Mouse (Mus musculus) NIH3T3 (cell line): ENCODE measurements around the gene Bdh2.

Experiments
- DNase-seq: peaks from one replicate; pipeline ENCODE4 v3.0.0-alpha.2; 2012; ENCODE audit warnings: low read depth

Gene Bdh2

DNA sequence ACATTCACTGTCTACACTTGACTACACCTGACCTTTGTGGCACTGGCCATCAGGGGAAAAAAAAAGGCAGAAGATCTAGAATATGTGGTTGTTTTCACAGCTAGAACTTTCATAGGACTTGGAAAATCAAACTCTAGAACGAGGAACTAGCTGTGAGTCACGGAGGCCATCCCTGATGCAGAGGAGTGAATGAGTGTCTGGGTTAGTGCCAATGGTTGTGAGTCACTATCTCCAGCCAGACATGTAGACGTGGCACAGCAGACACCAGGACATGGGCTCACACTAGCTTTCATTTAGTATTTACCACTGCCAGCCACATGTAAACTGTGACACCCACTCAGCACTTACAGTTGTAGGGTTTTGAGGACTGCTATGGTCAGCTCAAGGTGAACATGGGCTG lies 17.5 kb downstream of the Bdh2 start:
- DNase-seq, result peak; percentile 94

DNA sequence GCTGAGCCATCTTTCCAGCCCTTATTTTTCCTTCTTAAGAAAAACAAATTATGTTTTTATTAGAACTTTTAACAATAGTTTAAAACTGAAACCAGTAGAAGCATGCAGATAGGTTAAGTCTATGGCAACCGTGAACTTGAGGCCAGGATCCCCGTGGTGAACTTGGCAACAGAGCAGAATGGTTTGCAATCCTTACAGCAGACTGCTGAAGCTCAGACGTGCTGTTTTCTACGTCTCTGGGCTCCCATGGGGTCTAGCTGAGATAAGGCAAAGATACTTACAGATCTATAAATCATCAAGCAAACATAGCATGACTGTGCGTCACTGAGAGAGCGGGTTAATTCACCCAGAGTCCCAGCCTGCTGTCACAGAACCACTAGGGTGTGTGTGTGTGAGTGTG lies 19.1 kb downstream of the Bdh2 start:
- DNase-seq, result peak; percentile 76

DNA sequence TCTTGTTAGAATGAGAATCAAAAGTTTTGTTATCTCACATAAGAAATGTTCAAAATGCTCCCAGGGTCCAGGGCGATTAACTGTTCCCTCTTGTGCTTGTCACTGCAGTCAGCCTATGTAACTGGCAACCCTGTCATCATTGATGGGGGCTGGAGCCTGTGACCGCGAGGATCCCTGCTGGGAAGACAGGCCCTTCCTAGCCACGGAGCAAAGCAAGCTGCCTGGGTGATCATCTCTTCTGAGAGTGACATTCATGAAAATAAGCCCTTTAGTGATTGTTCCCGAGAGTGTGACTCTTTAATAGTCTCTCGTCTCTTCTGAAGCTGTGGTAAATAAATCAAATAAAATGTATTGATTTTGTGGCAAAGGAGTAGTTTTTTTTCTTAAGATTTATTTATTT lies 23.0 kb downstream of the Bdh2 start:
- no peak for DNase-seq

DNA sequence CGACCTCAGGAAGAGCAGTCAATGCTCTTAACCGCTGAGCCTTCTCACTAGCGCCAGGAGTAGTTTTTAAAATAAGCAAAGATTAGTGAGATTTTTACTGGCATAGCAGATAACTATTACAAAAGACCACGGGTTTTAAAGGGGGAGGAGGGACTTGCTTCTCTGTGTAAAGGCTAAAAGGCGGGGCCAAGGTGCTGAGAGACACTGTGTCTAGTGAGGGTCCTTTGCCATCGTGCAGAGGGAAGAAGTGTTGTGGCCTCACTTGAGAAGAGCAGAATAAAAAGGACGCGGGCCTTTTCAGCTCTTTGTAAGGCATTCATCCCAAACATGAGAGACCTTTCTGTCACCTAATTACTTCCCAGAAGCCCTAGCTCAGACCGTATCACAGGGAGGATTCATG lies 23.5 kb downstream of the Bdh2 start:
- DNase-seq, result no peak

DNA sequence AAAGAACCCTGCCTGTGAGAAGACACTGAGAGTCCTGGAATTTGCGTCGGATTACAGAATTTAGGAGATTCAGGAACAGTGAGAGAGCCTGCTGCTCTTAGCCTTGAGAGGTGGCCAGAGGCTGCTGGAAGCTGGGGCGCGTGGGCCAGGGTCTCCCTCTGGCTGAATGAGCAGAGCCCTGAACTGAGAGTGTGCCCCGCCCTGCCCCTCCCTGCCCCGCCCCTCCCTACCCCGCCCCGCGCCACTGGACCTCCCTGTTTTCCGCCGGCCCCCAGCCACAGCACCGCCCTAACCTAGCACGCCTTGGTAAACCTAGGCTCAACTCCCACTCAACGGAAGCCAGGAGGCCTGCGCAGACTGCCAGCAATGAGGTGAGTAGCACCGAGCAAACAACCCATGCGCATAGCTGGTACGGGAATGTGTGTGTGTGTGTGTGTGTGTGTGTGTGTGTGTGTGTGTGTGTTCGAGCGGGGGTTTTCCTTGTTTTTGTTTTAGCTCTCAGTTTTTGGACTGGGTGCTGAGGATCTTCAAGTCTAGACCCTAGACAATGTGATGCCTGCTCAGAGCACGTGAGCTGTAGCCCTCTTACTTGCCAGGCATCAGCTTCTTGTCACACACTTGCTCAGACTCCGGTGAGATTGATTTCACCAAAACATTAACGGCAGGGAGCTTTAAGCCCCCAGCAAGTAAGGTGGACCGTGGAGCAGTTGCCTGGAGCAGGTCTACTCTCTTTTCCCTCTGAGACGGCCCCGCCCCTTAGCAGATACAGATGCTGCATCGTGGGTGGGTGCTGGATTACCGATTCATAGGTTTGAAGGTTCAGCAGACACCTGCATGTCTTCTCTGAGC lies 26.6 kb downstream of the Bdh2 start, which contains the start of gene Slc9b2:
Gene Slc9b2, plus strand, starts transcription at position 290 of the 849 bp plus-strand sequence.
- DNase-seq, result no peak

DNA sequence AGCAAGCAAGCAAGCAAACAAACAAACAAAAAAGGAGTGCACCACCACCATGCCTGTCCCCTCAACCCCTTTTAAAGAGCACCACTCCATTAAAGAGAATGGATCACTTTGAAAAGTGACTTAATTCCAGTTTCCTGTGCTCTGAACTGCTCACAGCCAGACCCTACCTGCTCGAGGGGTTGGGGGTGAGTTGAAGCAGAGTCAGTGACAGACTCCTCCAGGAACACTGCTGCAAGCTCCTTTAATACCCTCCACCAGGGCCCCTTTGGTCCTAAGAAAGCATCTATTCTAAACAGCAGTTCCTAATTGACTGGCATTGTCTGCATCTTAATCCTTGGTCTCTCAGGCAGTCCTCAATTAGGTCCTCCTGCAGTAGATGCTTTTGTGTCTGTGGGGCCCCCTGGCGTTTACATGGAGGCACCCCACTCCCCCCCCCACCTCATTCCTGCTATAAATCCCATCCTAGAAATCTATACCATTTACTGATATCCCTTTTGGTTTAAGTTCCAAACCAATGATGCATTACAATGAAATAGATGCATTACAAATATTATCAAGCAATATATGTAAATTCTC lies 32.0 kb downstream of the Bdh2 start:
- DNase-seq, result peak; percentile 17

GRCm38 (mm10) chr3:135313727-135314126 lies 32.7 kb downstream of the Bdh2 start:
- DNase-seq, result no peak

GRCm38 (mm10) chr3:135314811-135315210 lies 33.8 kb downstream of the Bdh2 start:
- DNase-seq, result no peak

- DNase-seq, result no peak
Measured at GRCm38 (mm10) chr3:135315720-135316425, 34.9 kb downstream of the Bdh2 start.

DNA sequence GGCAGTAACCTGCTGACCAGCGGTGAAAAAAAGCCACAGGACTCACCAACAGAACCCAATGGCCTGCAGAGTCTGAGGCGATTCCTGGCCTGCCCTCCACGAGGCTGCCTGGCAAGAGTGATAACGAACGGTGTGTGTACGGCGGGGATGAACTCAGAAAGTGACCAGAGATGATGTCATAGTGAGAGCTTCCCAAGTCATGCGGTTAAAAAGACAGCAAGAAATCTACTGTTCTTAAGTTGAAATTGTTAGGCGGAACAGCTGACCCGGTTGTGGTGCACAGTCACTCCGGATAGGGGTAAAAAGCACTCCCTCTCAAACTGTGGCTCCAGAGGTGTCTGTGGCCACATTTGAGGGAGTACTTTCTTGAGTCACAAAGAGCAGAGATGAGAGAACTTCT lies 37.3 kb downstream of the Bdh2 start:
- no peak for DNase-seq

- DNase-seq, result no peak
Measured at GRCm38 (mm10) chr3:135324354-135324753, 43.3 kb downstream of the Bdh2 start.

DNA sequence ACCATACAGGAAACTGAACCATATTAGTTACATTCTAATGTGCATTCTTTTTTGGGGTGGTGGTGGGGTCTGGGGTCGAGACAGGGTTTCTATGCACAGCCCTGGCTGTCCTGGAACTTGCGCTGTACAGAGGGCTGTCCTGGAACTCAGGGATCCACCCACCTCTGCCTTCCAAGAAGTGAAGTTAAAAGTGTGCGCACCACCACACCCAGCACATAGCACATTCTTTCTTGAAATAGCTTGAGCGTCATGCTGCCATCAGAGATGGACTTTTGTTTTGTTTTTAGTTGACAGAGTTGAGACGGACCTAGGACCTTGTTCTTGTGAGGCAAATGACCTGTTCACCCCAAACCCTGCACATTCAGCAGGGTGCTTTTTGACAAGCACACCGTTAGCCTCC lies 46.2 kb downstream of the Bdh2 start:
- DNase-seq, result no peak

GRCm38 (mm10) chr3:135327601-135328000 lies 46.6 kb downstream of the Bdh2 start:
- peak; percentile 46 for DNase-seq

- DNase-seq, result peak; percentile 72
Measured at GRCm38 (mm10) chr3:135328560-135328959, 47.5 kb downstream of the Bdh2 start.

DNA sequence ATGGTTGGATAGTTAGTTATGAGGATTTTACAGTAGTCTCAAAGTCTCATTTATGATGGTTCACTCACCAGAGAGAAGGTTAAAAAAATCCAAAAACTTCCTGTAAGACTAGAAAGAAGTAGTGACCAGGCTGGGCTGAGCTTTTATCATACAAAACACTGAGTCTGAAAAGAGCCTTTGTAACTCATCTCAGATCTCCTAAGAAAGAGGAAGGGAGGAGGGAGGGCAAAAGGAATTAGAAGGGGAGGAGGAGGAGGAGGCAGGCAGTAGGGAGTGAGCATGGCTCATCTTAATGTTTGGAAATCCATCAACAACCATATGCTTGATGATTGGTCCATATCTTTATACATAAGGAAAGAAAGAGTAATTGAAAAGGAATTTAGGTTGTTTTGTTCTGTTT lies 51.7 kb downstream of the Bdh2 start:
- peak; percentile 8 for DNase-seq

DNA sequence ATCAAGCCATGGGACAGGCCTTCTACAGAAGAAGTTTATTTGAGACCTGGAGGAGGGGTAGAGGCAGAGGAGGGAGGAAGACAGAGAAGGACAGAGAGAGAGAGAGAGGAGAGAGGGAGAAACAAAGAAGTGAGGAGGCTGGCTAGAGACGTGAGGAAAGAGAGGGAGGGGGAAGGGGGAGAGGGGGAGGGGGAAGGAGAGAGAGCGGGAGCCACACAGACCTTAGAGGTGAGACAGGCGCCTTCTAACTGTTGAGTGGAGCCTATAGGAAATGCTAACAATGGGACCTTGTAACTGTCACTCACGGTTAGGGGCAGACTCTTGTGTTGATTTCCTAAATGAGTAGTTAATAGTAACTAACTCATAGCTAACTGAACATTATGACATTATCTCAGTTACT lies 52.7 kb downstream of the Bdh2 start:
- no peak for DNase-seq

DNA sequence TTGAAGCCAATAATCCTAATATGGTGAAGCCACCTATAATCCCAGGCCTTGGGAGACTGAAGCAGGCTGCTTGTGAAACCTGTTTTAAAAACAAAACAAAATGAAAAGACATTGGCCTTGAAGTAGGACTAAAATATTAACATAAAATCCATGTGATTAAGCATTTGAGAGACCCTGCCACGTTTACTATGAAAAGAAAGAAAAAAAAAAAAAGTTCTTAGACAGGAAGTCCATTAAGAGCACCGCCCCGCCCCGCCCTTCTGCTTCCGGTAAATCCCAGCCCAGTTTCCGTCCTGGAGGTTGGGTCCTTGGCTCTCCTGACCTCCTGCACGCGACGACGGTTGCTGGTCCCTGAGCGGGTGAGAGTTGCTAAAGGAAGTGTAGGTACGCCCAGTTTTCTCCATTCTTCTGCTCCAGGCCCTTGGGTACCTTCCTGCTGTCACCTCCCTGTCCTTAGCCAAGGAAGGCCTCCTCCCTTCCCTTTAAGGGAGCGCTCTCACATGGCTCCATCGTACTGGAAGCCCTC lies 66.8 kb downstream of the Bdh2 start, which contains the start of gene Slc9b1:
Gene Slc9b1, plus strand, starts transcription at position 291 of the 526 bp plus-strand sequence.
- DNase-seq, result no peak

DNA sequence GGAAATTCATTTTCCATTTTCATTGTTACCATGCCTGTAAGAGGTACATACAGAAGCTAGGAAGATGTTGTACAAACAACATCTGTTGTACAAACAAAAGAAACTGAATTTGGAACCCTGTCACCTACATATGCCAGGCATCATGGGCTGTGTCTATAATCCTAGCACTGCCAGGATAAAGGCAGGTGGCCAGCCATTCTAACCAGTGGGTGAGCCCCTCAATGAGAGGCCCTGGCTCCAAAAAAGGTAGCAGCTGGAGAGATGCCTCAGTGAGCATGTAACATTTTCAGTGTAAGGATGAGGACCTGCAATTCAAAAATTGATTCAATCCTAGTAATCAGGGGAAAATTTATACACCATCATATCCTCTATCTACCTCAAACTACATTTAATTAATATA lies 68.0 kb downstream of the Bdh2 start:
- no peak for DNase-seq

- no peak for DNase-seq
Measured at GRCm38 (mm10) chr3:135351857-135352256, 70.8 kb downstream of the Bdh2 start.
